Comparison of ENCODE assay signal across 8 mouse cellular contexts in genomic region chr17:28420229-28421051, GRCm38 (mm10). TPM values are rescaled to one million over a fixed set of nuclear protein-coding genes. Genes with fewer than 3 reads are reported as not detected.
DNase-seq lines count a peak whose midpoint lies in the region; ATAC-seq and TF ChIP-seq lines count a peak whose summit lies in the region.

No protein-coding gene starts in this region.

- H3K9ac ChIP-seq in hindbrain, postnatal 0 days (replicated peaks; ENCODE audit: low read length), result no peak overlapping the region
- no peak overlapping the region for H3K9ac ChIP-seq in hindbrain, embryonic 13.5 days
- H3K9ac ChIP-seq in heart, postnatal 0 days (replicated peaks; ENCODE audit: low read depth, low read length), result no peak overlapping the region; the same call in 1 of the 2 replicates
- no peak overlapping the region for H3K9ac ChIP-seq in forebrain, embryonic 12.5 days

- no peak overlapping the region for H3K4me2 ChIP-seq in hindbrain, postnatal 0 days (ENCODE audit: low read depth, low read length)
- no peak overlapping the region for H3K4me2 ChIP-seq in hindbrain, embryonic 13.5 days
- peak overlapping the region; percentile 26; the same call in 1 of the 2 replicates for H3K4me2 ChIP-seq in heart, postnatal 0 days (ENCODE audit: low read depth, low read length)
- no peak overlapping the region for H3K4me2 ChIP-seq in forebrain, embryonic 12.5 days

- no peak for TF ChIP-seq CTCF in hindbrain, postnatal 0 days (IDR thresholded peaks at IDR 0.05; ENCODE audit: low read depth)
- no peak for TF ChIP-seq CTCF in bone marrow macrophage, adult 2 months (IDR thresholded peaks at IDR 0.05; ENCODE audit: low read depth, low read length)
- TF ChIP-seq CTCF in heart, postnatal 0 days (IDR thresholded peaks at IDR 0.05; ENCODE audit: low read depth), result no peak

- DNase-seq in hindbrain, postnatal 0 days (ENCODE audit: low spot score), result no peak
- DNase-seq in heart, postnatal 0 days (ENCODE audit: low spot score), result peak; percentile 90
- peak; percentile 50 for DNase-seq in lung, postnatal 14 days
- DNase-seq in cerebellum, adult 11-12 months, result no peak

- TF ChIP-seq EP300 in heart, postnatal 0 days (IDR thresholded peaks at IDR 0.05; ENCODE audit: low read depth), result peak; percentile 100

- 73% methylated on average over 12 of the region's 12 CpGs for WGBS in hindbrain, postnatal 0 days
- WGBS in hindbrain, embryonic 13.5 days, result 81% methylated on average over 12 of the region's 12 CpGs
- WGBS in heart, postnatal 0 days, result 24% methylated on average over 12 of the region's 12 CpGs
- WGBS in forebrain, embryonic 12.5 days, result 76% methylated on average over 12 of the region's 12 CpGs

- TF ChIP-seq POLR2A in bone marrow macrophage, adult 2 months (IDR thresholded peaks at IDR 0.05; ENCODE audit: borderline replicate concordance, low read depth, low read length), result no peak

- peak overlapping the region; percentile 20; the same call in 1 of the 2 replicates for H3K27ac ChIP-seq in hindbrain, postnatal 0 days
- H3K27ac ChIP-seq in hindbrain, embryonic 13.5 days, result no peak overlapping the region
- peak overlapping the region; percentile 81 for H3K27ac ChIP-seq in bone marrow macrophage, adult 2 months (ENCODE audit: insufficient read depth, low read depth, low read length)
- peak overlapping the region; percentile 98 for H3K27ac ChIP-seq in heart, postnatal 0 days (ENCODE audit: low read depth)
- H3K27ac ChIP-seq in forebrain, embryonic 12.5 days, result no peak overlapping the region

- no peak for ATAC-seq in hindbrain, postnatal 0 days
- no peak for ATAC-seq in hindbrain, embryonic 13.5 days (ENCODE audit: low FRiP score)
- ATAC-seq in heart, postnatal 0 days (ENCODE audit: insufficient read depth, low read depth), result peak; percentile 86
- ATAC-seq in forebrain, embryonic 12.5 days (ENCODE audit: low FRiP score), result no peak
- ATAC-seq in megakaryocyte-erythroid progenitor cell, adult 5-6 weeks (replicated peaks; ENCODE audit: low FRiP score, low TSS enrichment, poor library complexity, severe bottlenecking), result no peak

- H3K27me3 ChIP-seq in hindbrain, postnatal 0 days (ENCODE audit: insufficient read depth, low read length), result no peaks in the 10 kb centered on the region
- H3K27me3 ChIP-seq in hindbrain, embryonic 13.5 days, result no peaks in the 10 kb centered on the region
- H3K27me3 ChIP-seq in heart, postnatal 0 days (ENCODE audit: control insufficient read depth, insufficient read depth, low read length), result no peaks in the 10 kb centered on the region
- H3K27me3 ChIP-seq in forebrain, embryonic 12.5 days, result no peaks in the 10 kb centered on the region

- no peak overlapping the region for H3K4me3 ChIP-seq in hindbrain, postnatal 0 days (ENCODE audit: low read length)
- H3K4me3 ChIP-seq in hindbrain, embryonic 13.5 days, result no peak overlapping the region
- peak overlapping the region; percentile 24 for H3K4me3 ChIP-seq in bone marrow macrophage, adult 2 months (ENCODE audit: insufficient read depth, low read length)
- no peak overlapping the region for H3K4me3 ChIP-seq in heart, postnatal 0 days (ENCODE audit: low read depth, low read length)
- no peak overlapping the region for H3K4me3 ChIP-seq in forebrain, embryonic 12.5 days (replicated peaks)

- no peaks in the 10 kb centered on the region for H3K36me3 ChIP-seq in hindbrain, postnatal 0 days (ENCODE audit: insufficient read depth, low read length)
- peaks cover 9% of the 10 kb centered on the region for H3K36me3 ChIP-seq in hindbrain, embryonic 13.5 days
- peaks cover 3% of the 10 kb centered on the region; the same call in 1 of the 2 replicates for H3K36me3 ChIP-seq in heart, postnatal 0 days (replicated peaks; ENCODE audit: control insufficient read depth, insufficient read depth, low read length)
- H3K36me3 ChIP-seq in forebrain, embryonic 12.5 days (replicated peaks), result peaks cover 7% of the 10 kb centered on the region; the same call in 1 of the 2 replicates

- no peaks in the 10 kb centered on the region for H3K9me3 ChIP-seq in hindbrain, postnatal 0 days (ENCODE audit: low read length)
- no peaks in the 10 kb centered on the region for H3K9me3 ChIP-seq in hindbrain, embryonic 13.5 days
- H3K9me3 ChIP-seq in heart, postnatal 0 days (replicated peaks; ENCODE audit: control insufficient read depth, low read length), result no peaks in the 10 kb centered on the region
- no peaks in the 10 kb centered on the region for H3K9me3 ChIP-seq in forebrain, embryonic 12.5 days

- no peaks in the 10 kb centered on the region for H3K4me1 ChIP-seq in hindbrain, postnatal 0 days (ENCODE audit: insufficient read depth, low read length)
- peaks cover 15% of the 10 kb centered on the region for H3K4me1 ChIP-seq in hindbrain, embryonic 13.5 days (replicated peaks)
- H3K4me1 ChIP-seq in bone marrow macrophage, adult 2 months (ENCODE audit: control insufficient read depth, insufficient read depth, low read length), result peaks cover 28% of the 10 kb centered on the region
- peaks cover 29% of the 10 kb centered on the region for H3K4me1 ChIP-seq in heart, postnatal 0 days (ENCODE audit: control insufficient read depth, insufficient read depth)
- H3K4me1 ChIP-seq in forebrain, embryonic 12.5 days, result no peaks in the 10 kb centered on the region

RNA-seq across cellular contexts. Expression of gene Tulp1, which starts 55.4 kb away (rescaled TPM):
- total RNA-seq in hindbrain, postnatal 0 days (2014; rRNA removed), result 1.4 TPM in 1 of 2 replicates, not detected in the other
- 1.8 and 2.0 TPM in 2 replicates for polyA plus RNA-seq in hindbrain, postnatal 0 days (2015; fragmentation: Nextera tagmentation; extraction: Ambion mirVana)
- 2.1 and 2.2 TPM in 2 replicates for polyA plus RNA-seq in hindbrain, embryonic 13.5 days (2015; fragmentation: Nextera tagmentation; extraction: Ambion mirVana)
- not detected in 2 replicates for polyA plus RNA-seq in bone marrow macrophage, adult 2 months (2012; ENCODE audit: insufficient read depth, insufficient read length, missing spikeins)
- 0.61 and 5.3 TPM in 2 replicates for total RNA-seq in heart, postnatal 0 days (2014; rRNA removed; ENCODE audit: low replicate concordance)
- 0.86 and 1.3 TPM in 2 replicates for polyA plus RNA-seq in heart, postnatal 0 days (2015; fragmentation: Nextera tagmentation; extraction: Ambion mirVana)
- 3.5 and 4.0 TPM in 2 replicates for polyA plus RNA-seq in forebrain, embryonic 12.5 days (2016; fragmentation: Nextera tagmentation; extraction: Ambion mirVana)
- total RNA-seq in megakaryocyte-erythroid progenitor cell, adult 5-6 weeks (2014; fragmentation: Nextera tagmentation), result not detected in 2 replicates
- total RNA-seq in megakaryocyte-erythroid progenitor cell, adult 5-6 weeks (2017), result 0.99 TPM in 1 of 2 replicates, not detected in the other

Comparison
In these comparisons a context has a peak if more than half of its experiments do, and no peak if none do; other contexts are left out.
1. H3K27ac ChIP-seq: peak in hindbrain, postnatal 0 days (single experiment), bone marrow macrophage, adult 2 months (single experiment) and heart, postnatal 0 days (single experiment); none in hindbrain, embryonic 13.5 days (single experiment) and forebrain, embryonic 12.5 days (single experiment).
2. DNase-seq: peak in heart, postnatal 0 days (single experiment) and lung, postnatal 14 days (single experiment); none in hindbrain, postnatal 0 days (single experiment) and cerebellum, adult 11-12 months (single experiment).